Mouse (Mus musculus): Measurements from ENCODE around the gene Gm42372.

Gm42372 gene

GRCm38 (mm10) chr7:16961678-16962077 is 21.2 kb upstream of the Gm42372 start:
- DNase-seq, result no peak

DNA sequence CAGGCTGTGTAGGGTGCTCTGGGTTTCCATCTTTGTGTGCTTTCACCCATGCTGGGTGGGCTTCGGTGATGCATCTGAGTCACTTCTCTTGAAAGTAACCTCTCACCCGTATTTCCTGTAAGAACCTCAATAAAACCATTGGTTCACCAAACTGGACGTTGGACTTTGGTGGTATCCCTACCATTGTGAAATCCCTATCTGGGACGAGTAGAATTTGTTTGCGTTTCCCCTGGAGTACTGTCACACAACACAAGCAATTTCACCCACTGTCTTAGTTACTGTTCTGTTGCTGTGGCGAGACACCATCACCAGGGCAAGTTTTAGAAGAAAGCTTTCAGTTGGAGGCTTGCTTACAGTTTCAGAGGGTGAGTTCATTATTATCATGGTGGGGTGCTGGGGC is 14.5 kb upstream of the Gm42372 start:
- no peak for DNase-seq

GRCm38 (mm10) chr7:16971160-16971559 is 11.7 kb upstream of the Gm42372 start:
- DNase-seq, result no peak

DNA sequence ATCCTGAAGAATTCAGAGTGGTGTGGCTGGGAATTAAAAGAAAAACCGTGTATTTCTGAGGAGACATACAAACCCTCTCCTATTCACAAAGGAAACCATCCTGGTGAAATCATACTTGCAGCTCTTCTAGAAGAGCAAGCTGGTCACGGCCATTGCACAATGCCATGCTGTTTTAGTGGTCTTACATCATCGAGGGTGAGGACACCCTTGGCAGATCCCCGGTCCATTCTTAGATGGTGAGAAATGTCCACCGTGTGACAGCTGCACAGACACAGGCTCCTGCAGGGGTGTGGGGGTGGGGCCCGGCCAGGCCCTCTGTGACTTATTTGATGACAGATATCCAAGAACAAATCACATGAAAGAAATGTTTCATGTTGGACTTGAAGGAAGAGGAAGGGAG is 8.9 kb upstream of the Gm42372 start:
- no peak for DNase-seq

DNA sequence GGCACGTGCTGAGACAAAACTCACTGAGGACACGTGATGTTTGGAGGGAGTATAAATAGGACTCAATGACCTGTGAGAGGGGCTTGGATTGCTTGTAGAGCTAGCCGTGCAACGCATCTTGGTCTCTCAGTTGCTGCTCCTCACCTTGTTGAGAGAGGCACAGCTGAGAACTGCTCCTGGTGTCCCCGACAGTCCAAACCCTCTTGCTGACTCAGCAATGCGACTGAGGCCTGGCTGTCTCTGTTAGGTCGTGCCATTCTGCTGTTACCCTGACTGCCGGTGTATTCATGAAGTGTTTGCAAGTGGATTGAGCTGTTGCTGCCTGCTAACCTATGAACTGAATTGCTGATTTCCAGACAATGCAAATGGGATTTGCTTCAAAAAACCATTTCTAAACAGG is 6.6 kb upstream of the Gm42372 start:
- no peak for DNase-seq

- no peak for DNase-seq
Observed at GRCm38 (mm10) chr7:16978173-16978572, 4.7 kb upstream of the Gm42372 start.

DNA sequence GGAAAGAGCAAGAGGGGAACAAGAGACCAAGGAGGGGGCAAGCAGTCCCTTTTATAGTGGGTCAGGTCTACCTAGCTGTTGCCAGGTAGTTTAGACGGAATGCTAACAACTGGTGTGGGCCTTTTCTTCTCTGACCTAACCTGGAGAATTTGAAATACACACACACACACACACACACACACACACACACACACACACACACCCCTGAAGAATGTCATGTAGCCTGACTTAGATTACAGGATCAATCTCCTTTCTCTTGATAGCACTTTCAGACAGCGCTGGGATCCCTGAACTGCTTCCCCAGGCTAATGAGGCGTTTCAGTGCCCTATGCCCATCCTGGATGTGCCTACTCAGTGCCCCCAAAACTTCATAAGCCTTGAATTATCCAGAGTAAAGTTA is 4.3 kb upstream of the Gm42372 start:
- no peak for DNase-seq

DNA sequence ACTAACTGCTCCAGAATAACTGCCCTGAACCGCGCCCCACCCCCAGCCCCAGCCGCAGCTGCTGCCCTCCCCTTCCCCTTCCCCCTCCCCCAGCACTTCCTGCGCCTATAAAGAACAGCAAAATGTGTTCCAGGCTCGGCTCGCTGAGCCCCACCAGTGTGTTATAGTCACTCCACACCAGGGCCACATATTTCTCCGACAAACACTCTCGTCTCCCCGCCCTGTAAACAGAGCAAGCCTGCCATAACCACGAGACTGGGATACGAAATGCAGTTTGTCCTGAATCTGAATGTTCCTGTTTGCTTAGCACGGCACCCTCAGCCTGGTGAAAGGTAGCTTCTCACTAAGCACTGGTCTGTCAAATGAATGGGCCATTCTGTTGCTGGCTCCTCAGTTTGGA is 2.5 kb upstream of the Gm42372 start:
- DNase-seq, result peak; percentile 59

DNA sequence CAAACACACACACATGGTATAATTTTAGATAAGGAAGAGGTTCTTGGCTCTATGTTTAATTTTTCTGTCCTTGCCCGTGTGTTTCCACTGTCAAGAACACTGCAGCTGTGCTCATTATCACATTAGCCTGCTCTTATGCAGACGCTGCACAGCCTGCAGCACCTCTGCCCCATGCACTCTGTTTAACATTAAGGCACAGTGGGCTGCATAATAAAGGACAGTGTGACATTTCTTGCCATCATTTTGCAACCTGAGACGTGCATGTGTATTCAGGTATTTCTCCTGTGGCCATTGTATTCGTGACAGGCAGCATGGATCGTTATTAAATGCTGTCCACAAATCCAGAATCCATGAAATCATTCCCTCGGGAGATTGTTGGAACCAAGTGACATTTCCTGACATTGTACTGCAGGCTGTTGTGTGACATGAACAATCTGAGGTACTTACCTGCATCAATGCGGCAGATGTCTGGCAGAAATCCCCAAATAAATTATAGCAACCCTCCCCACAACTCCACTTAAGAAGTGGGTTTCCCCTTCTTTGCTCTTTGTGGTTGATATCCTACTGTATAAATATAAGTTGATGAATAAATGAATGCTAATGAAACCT is 4.8 kb downstream of the Gm42372 start:
- no peak for DNase-seq

- DNase-seq, result peak; percentile 65
Observed at GRCm38 (mm10) chr7:16988405-16988804, 5.5 kb downstream of the Gm42372 start.

GRCm38 (mm10) chr7:16990006-16990744 is 7.3 kb downstream of the Gm42372 start:
- no peak for DNase-seq

DNA sequence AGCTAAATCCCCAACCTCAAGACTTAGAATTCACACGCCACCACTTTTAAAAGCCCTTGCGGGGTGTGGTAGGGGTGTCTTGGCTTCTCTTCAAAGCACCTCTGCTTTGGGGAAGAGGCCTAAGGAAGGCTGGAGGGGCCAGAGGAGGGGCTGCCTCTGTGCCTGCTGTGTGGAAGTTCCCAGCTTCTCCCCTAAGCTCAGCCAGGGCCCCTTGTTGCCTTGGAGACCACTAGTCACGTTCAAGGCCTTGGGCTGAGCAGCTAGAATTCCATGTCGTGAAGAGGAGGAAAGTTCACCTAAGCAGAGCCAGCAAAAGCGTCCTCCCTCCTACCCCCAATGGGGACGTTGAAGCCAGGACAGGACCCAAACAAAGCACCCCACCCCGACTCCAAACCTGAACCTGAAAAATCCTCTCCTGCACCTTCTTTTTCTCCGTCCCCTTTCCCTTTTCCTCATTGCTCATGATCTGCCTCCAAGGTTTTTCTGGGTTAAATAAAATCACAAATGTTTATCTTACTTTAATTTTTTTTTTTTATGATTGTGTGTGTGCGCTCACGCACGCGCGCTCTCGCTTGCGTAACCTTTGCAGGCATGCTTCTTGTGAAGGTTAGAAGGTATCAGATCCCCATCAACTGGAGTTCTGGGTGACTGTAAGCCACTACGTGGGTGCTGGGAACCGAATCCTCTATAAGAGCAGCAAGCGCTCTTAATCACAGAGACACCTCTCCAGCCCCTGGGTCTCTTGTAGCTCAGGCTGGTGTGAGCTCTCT is 9.0 kb downstream of the Gm42372 start:
- no peak for DNase-seq

DNA sequence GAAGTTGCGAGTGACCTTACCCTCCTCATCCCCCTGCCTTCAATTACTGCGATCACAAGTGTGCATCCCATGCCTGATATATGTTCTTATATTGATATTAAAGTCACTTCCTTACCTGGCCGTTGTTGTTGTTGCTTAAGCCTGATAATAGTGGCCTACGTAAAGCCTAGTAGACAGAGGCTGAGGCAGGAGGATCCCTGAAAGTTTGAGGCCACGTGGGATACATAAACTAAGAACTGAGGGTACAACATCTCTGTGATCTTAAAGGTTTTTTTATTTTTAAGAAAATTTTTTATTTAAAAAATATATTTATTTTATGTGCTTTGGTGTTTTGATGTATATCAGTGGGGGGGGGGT is 9.5 kb downstream of the Gm42372 start, which contains the start of gene Ccdc8:
Gene Ccdc8, plus strand, starts transcription at position 258 of the 357 bp plus-strand sequence.
- DNase-seq, result no peak

DNA sequence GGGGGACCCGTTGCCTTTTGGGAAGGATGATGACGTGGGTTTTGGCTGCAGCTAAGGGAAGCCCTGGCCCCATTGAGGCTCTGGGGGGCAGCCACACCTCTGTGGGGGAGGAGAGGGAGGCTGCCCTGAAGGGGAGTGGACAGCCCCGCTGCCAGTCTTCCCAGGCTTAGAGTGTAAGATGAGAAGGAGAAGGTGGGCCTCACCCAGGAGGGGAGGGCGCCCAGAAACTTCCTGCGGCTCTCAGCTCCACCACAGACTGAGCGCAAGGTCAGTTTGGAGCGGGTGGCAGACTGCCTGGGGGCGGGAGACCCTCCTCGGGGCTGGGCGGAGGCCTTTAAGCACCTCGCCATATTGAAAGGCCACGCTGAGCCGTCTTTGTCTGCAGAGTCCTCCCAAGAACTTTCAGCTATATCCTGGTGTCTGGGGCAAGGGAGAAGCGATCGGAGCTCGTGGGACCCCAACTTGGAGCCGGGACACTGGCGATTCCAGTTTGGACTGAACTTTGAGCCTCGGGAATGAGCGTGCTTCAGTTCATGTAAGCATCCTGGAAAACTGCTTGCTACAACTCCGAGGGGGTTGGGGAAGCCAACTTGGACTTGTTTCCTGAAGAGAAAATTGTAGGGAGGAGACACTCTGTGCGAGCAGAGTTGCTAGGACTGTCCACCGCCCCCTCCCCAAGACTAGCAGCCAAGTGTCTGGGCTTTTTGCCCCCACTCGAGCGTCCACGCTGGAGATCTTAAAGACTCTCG is 10.9 kb downstream of the Gm42372 start:
- peak; percentile 88 for DNase-seq

GRCm38 (mm10) chr7:16994400-16994799 is 11.5 kb downstream of the Gm42372 start:
- DNase-seq, result no peak

DNA sequence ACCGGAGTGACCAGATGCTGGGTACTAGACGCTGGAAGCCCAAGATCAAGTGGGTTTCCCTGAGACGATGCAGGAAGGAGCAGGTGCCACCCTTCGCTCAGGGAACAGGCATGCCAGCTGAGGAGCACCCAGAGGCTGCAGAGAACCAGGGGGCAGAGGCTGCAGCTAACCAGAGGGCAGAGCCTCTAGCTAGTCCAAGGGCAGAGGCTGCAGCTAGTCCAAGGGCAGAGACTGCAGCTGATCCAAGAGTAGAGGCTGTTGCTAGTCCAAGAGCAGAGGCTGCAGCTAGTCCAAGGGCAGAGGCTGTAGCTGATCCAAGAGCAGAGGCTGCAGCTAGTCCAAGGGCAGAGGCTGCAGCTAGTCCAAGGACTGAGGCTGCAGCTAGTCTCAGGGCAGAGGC is 12.5 kb downstream of the Gm42372 start:
- DNase-seq, result no peak

GRCm38 (mm10) chr7:16999233-16999632 is 16.3 kb downstream of the Gm42372 start:
- no peak for DNase-seq

DNA sequence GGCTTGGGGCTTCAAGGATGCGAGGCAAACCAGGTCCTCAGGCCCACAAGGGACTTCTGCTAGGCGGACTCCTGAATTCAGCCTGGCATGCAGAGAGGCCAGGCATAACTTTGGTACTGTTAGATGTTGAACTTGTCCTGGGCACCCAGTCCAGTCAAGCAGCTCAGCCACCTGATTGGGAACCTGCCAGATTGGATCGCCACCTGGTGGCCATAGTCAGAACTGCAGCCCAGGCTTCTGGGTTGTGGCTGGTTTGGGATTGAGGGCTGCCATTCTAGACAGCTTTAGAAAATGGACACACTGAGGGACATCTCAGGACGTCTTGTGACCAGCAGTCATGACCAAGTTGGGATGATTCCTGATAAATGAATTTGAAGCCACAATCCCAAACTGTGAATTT is 16.8 kb downstream of the Gm42372 start:
- DNase-seq, result peak; percentile 90

DNA sequence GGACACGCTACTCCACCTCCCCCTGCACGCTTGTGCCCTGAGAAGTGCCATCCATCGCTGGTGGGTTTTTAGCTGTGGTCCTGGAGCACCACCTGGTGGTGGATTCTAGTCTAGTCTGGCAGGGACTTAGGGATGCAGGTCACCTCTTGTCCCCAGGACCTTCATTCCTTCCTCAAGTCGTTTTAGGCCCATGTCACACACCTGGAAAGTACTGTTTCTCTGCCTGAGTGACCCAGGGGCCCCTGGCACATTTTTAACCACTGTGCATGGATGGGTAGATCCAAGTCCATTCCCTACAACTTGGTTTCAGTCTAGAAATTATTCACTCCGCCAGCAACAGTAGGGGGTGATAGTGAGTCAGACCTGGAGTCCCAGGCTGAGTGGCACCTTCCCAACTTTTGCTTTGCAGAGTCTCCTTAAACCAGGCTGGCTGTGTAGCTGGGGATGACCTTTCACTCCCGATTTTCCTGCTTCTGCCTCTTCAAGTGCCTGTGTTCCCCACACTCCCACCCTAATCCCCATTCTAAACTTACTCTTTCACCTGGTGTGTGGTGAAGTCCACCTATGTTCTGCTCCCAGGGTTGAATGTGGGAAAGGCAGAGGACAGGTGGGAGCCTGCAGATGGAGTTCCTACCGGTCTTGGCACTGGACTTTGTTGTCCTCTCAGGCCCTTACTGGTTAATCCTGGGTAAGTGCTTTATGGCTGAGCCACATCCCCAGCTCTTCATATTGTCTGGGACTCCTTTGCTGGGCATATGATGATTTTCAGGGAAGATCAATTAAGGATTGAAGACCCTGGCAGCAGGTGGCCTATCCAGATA is 19.7 kb downstream of the Gm42372 start:
- peak; percentile 85 for DNase-seq

GRCm38 (mm10) chr7:17003230-17003960 is 20.5 kb downstream of the Gm42372 start:
- DNase-seq, result peak; percentile 74

DNA sequence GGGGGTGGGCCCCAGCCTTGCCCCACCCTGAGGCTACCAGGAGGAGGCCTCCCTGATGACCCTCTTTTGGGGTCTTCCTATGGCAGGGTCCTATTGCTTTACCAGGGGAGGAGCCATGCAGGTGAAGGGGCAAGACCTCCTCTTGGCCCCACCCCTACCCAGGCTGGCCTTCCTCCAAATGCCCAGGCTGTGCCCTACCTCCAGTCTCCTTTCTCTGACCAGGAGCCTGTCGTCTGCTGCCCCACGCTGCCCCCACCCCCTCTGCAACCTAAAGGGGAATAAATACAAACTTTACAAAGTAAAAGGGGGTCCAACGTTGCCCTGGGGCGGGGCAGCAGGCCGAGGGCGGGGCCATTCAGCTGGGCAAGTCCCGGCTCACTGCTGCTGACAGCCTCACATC is 21.8 kb downstream of the Gm42372 start:
- DNase-seq, result peak; percentile 52

- peak; percentile 61 for DNase-seq
Observed at GRCm38 (mm10) chr7:17007300-17007699, 24.4 kb downstream of the Gm42372 start.

All from kidney, postnatal 14 days (tissue).